Mouse (Mus musculus): ENCODE measurements around the gene Gm17387. TPM values are rescaled to one million over a fixed set of nuclear protein-coding genes. Genes with fewer than 3 reads are reported as not detected.
"Not testable (repeated sequence)": the region's sequence is repeated elsewhere in the genome, so short reads cannot be mapped to it uniquely, and the experiment has no call there.

Gm17387 gene
- polyA plus RNA-seq, 1 experiment = not detected

GRCm38 (mm10) chr7:141026097-141026739 lies 2.7 kb upstream of the Gm17387 start:
- no peak for TF ChIP-seq CTCF (IDR thresholded peaks at IDR 0.05; ENCODE audit: insufficient read depth, low read depth, low read length)
- 39% methylated on average over 6 of the region's 6 CpGs for WGBS
- Histone ChIP-seq H3K4me3 (ENCODE audit: insufficient read depth, low read depth, low read length) (no peak overlapping the region), H3K4me1 (ENCODE audit: control insufficient read depth, insufficient read depth, low read length) (no peaks in the 10 kb centered on the region; the same call in 1 of the 2 replicates), H3K27ac (ENCODE audit: insufficient read depth, low read depth, low read length) (peak overlapping the region; percentile 33)

GRCm38 (mm10) chr7:141026740-141027098 lies 2.2 kb upstream of the Gm17387 start:
- 38% methylated on average over 5 of the region's 5 CpGs for WGBS
- H3K27ac ChIP-seq (ENCODE audit: insufficient read depth, low read depth, low read length) = peak overlapping the region; percentile 33; the same call in 1 of the 2 replicates

GRCm38 (mm10) chr7:141030390-141030789 lies 1.5 kb downstream of the Gm17387 start:
- Histone ChIP-seq H3K27ac (ENCODE audit: insufficient read depth, low read depth, low read length) (no peak overlapping the region), H3K4me3 (ENCODE audit: insufficient read depth, low read depth, low read length) (no peak overlapping the region), H3K4me1 (ENCODE audit: control insufficient read depth, insufficient read depth, low read length) (no peaks in the 10 kb centered on the region)
- TF ChIP-seq CTCF (IDR thresholded peaks at IDR 0.05; ENCODE audit: insufficient read depth, low read depth, low read length) = no peak
- no peak for TF ChIP-seq POLR2A (IDR thresholded peaks at IDR 0.05; ENCODE audit: insufficient read depth, low read depth, low read length)
- WGBS = 60% methylated on average over 3 of the region's 3 CpGs

More at GRCm38 (mm10) chr7:141026740-141027098, 2.2 kb upstream of the Gm17387 start:
- Histone ChIP-seq H3K4me1 (ENCODE audit: control insufficient read depth, insufficient read depth, low read length) (no peaks in the 10 kb centered on the region; the same call in 1 of the 2 replicates), H3K4me3 (ENCODE audit: insufficient read depth, low read depth, low read length) (no peak overlapping the region)
- TF ChIP-seq POLR2A (IDR thresholded peaks at IDR 0.05; ENCODE audit: insufficient read depth, low read depth, low read length) = no peak
- TF ChIP-seq CTCF (IDR thresholded peaks at IDR 0.05; ENCODE audit: insufficient read depth, low read depth, low read length) = no peak

GRCm38 (mm10) chr7:141032458-141033167 lies 3.7 kb downstream of the Gm17387 start:
- 82% methylated on average over 9 of the region's 9 CpGs for WGBS

GRCm38 (mm10) chr7:141036624-141037023 lies 7.7 kb downstream of the Gm17387 start:
- not testable (repeated sequence) for H3K27ac ChIP-seq (ENCODE audit: insufficient read depth, low read depth, low read length); H3K4me1 ChIP-seq (ENCODE audit: control insufficient read depth, insufficient read depth, low read length); H3K4me3 ChIP-seq (ENCODE audit: insufficient read depth, low read depth, low read length)
- WGBS = 83% methylated on average over 1 of the region's 2 CpGs

More at GRCm38 (mm10) chr7:141032458-141033167, 3.7 kb downstream of the Gm17387 start:
- Histone ChIP-seq H3K27ac (ENCODE audit: insufficient read depth, low read depth, low read length) (no peak overlapping the region), H3K4me3 (ENCODE audit: insufficient read depth, low read depth, low read length) (no peak overlapping the region), H3K4me1 (ENCODE audit: control insufficient read depth, insufficient read depth, low read length) (no peaks in the 10 kb centered on the region)
- TF ChIP-seq POLR2A (IDR thresholded peaks at IDR 0.05; ENCODE audit: insufficient read depth, low read depth, low read length) (no peak), CTCF (IDR thresholded peaks at IDR 0.05; ENCODE audit: insufficient read depth, low read depth, low read length) (no peak)

- no peak for TF ChIP-seq POLR2A (IDR thresholded peaks at IDR 0.05; ENCODE audit: insufficient read depth, low read depth, low read length)
- no peak for TF ChIP-seq CTCF (IDR thresholded peaks at IDR 0.05; ENCODE audit: insufficient read depth, low read depth, low read length)
- H3K27ac ChIP-seq (ENCODE audit: insufficient read depth, low read depth, low read length) = no peak overlapping the region
- H3K4me1 ChIP-seq (ENCODE audit: control insufficient read depth, insufficient read depth, low read length) = no peaks in the 10 kb centered on the region; the same call in 1 of the 2 replicates
- 87% methylated on average over 20 of the region's 21 CpGs for WGBS
- no peak overlapping the region for H3K4me3 ChIP-seq (ENCODE audit: insufficient read depth, low read depth, low read length)
Observed at GRCm38 (mm10) chr7:141038090-141039032, 9.4 kb downstream of the Gm17387 start.

- Histone ChIP-seq H3K4me3 (ENCODE audit: insufficient read depth, low read depth, low read length) (no peak overlapping the region), H3K27ac (ENCODE audit: insufficient read depth, low read depth, low read length) (no peak overlapping the region), H3K4me1 (ENCODE audit: control insufficient read depth, insufficient read depth, low read length) (no peaks in the 10 kb centered on the region; the same call in 1 of the 2 replicates)
- WGBS = 96% methylated on average over 4 of the region's 4 CpGs
- TF ChIP-seq CTCF (IDR thresholded peaks at IDR 0.05; ENCODE audit: insufficient read depth, low read depth, low read length) (no peak), POLR2A (IDR thresholded peaks at IDR 0.05; ENCODE audit: insufficient read depth, low read depth, low read length) (no peak)
Observed at GRCm38 (mm10) chr7:141039386-141040107, 10.6 kb downstream of the Gm17387 start.

GRCm38 (mm10) chr7:141040867-141041606 lies 12.1 kb downstream of the Gm17387 start:
- no peak overlapping the region for H3K27ac ChIP-seq (ENCODE audit: insufficient read depth, low read depth, low read length)

More at GRCm38 (mm10) chr7:141040867-141041606, 12.1 kb downstream of the Gm17387 start:
- no peaks in the 10 kb centered on the region; the same call in 1 of the 2 replicates for H3K4me1 ChIP-seq (ENCODE audit: control insufficient read depth, insufficient read depth, low read length)
- TF ChIP-seq POLR2A (IDR thresholded peaks at IDR 0.05; ENCODE audit: insufficient read depth, low read depth, low read length) = no peak
- TF ChIP-seq CTCF (IDR thresholded peaks at IDR 0.05; ENCODE audit: insufficient read depth, low read depth, low read length) = no peak
- H3K4me3 ChIP-seq (ENCODE audit: insufficient read depth, low read depth, low read length) = no peak overlapping the region
- WGBS = 40% methylated on average over 7 of the region's 9 CpGs

Data from olfactory bulb, adult 2 months (tissue).